Mouse (Mus musculus): ENCODE data around the gene Dnah7a. TPM values are rescaled to one million over a fixed set of nuclear protein-coding genes. Genes with fewer than 3 reads are reported as not detected.
"Not testable (repeated sequence)": the region's sequence is repeated elsewhere in the genome, so short reads cannot be mapped to it uniquely, and the experiment has no call there.

Gene Dnah7a
- total and polyA plus RNA-seq, 3 experiments = 0.23 to 0.59 TPM; not detected in 1

GRCm38 (mm10) chr1:53384085-53384688, 322.4 kb downstream of the Dnah7a start:
- peak; percentile 18 for DNase-seq

- no peak for DNase-seq
Observed at GRCm38 (mm10) chr1:53377731-53378130, 328.9 kb downstream of the Dnah7a start.

GRCm38 (mm10) chr1:53375965-53376364, 330.6 kb downstream of the Dnah7a start:
- not testable (repeated sequence) for DNase-seq

GRCm38 (mm10) chr1:53358988-53359387, 347.6 kb downstream of the Dnah7a start:
- no peak for DNase-seq

GRCm38 (mm10) chr1:53352327-53353261, 354.0 kb downstream of the Dnah7a start, which contains the start of the genes Asdurf, Gm28551 and Asnsd1:
Gene Asdurf, minus strand, starts transcription at chr1:53352619.
Gene Gm28551, minus strand, starts transcription at chr1:53352667.
Gene Asnsd1, minus strand, starts transcription at chr1:53352752.
- DNase-seq = peak; percentile 99

Small RNA genes lying within 50 kb of the gene (microRNA-seq; reads per million reads assigned to microRNA genes)
- gene Gm25240 = 0 reads per million in 2 experiments

Other genes starting within 250 kb of the Dnah7a start
- 10 to 100 TPM in 1 of 2 experiments, 1 to 10 TPM in 1; 9.6 to 15.5 TPM for gene Stk17b, start 78.4 kb upstream of the Dnah7a start, total RNA-seq (2021)
- gene Stk17b, start 78.4 kb upstream of the Dnah7a start, polyA plus RNA-seq (2012; rRNA removed) = 1.0 and 1.1 TPM in 2 replicates

Measured in adrenal gland, adult 2 months (tissue).